Mouse (Mus musculus) forebrain, embryonic 14.5 days (tissue): ENCODE data around the gene Abl2. TPM values are rescaled to one million over a fixed set of nuclear protein-coding genes. Genes with fewer than 3 reads are reported as not detected.

Experiments
- ATAC-seq: fragments of 200-750 bp; cut with Nextera tagmentation; 2 replicates; pipeline ENCODE4 v1.8.0; 2017; ENCODE audit warnings: mild to moderate bottlenecking, moderate library complexity
- DNase-seq: peaks from one replicate; pipeline ENCODE4 v3.0.0-alpha.2; 2015; ENCODE audit warnings: low spot score
- H3K27ac ChIP-seq: fragments of 300-500 bp; sonication (generic); 2 replicates; pipeline ENCODE4 v1.5.1; 2014; ENCODE audit warnings: low read depth, mild to moderate bottlenecking, control low read depth, low read length, moderate library complexity
- H3K27me3 ChIP-seq: fragments of 300-500 bp; sonication (generic); replicated peaks from 2 replicates; pipeline ENCODE4 v1.6.1; 2014; ENCODE audit warnings: low read length, control low read depth, mixed read lengths; ENCODE audit not compliant: control insufficient read depth, insufficient read depth
- H3K36me3 ChIP-seq: fragments of 300-500 bp; sonication (generic); 2 replicates; pipeline ENCODE4 v1.6.1; 2014; ENCODE audit warnings: low read length, control low read depth; ENCODE audit not compliant: control insufficient read depth, insufficient read depth
- H3K4me1 ChIP-seq: fragments of 300-500 bp; sonication (generic); 2 replicates; pipeline ENCODE4 v1.6.1; 2014; ENCODE audit warnings: antibody characterized with exemption, low read length, control low read depth; ENCODE audit not compliant: control insufficient read depth, insufficient read depth
- H3K4me2 ChIP-seq: fragments of 300-500 bp; sonication (generic); 2 replicates; pipeline ENCODE4 v1.6.1; 2014; ENCODE audit warnings: mild to moderate bottlenecking, control low read depth, low read length
- H3K4me3 ChIP-seq: fragments of 300-500 bp; sonication (generic); 2 replicates; pipeline ENCODE4 v1.5.1; 2014; ENCODE audit warnings: low read depth, low read length, control low read depth
- H3K9ac ChIP-seq: fragments of 300-500 bp; sonication (generic); 2 replicates; pipeline ENCODE4 v1.6.1; 2014; ENCODE audit warnings: mild to moderate bottlenecking, low read length, control low read depth, moderate library complexity
- H3K9me3 ChIP-seq: fragments of 300-500 bp; sonication (generic); replicated peaks from 2 replicates; pipeline ENCODE4 v1.6.1; 2016; ENCODE audit warnings: low read length, control low read depth, mixed read lengths; ENCODE audit not compliant: control insufficient read depth
- WGBS: fragments of 180-500 bp; shearing (Covaris S2); extraction: QIAGEN DNeasy Blood & Tissue Kit; methylation state at CpG from one replicate; pipeline ENCODE4 v1.1.7; 2014; 5-methylcytosine and 5-hydroxymethylcytosine counted together
- polyA plus RNA-seq: library from polyadenylated mRNA; unstranded; fragments of >200 nt; fragmentation: Nextera tagmentation; extraction: Ambion mirVana; gene quantifications from 2 replicates; pipeline ENCODE4 v1.2.1, GENCODE M21; 2014

Abl2 gene
- polyA plus RNA-seq, 1 experiment from 2014 or later = 5.7 TPM

GRCm38 (mm10) chr1:156667141-156667926 is 108.7 kb downstream of the Abl2 start:
- no peaks in the 10 kb centered on the region for H3K4me1 ChIP-seq
- ATAC-seq = 0 out of 2 replicates have a peak, but pooled peaks have one; percentile 12
- no peak overlapping the region for H3K4me2 ChIP-seq
- WGBS = 92% methylated on average over 23 of the region's 23 CpGs
- DNase-seq = no peak
- H3K9me3 ChIP-seq = no peaks in the 10 kb centered on the region
- no peaks in the 10 kb centered on the region for H3K36me3 ChIP-seq
- no peak overlapping the region for H3K4me3 ChIP-seq
- H3K27ac ChIP-seq = no peak overlapping the region
- H3K27me3 ChIP-seq = no peaks in the 10 kb centered on the region
- no peak overlapping the region for H3K9ac ChIP-seq

GRCm38 (mm10) chr1:156668602-156669001 is 110.0 kb downstream of the Abl2 start:
- H3K27me3 ChIP-seq = no peaks in the 10 kb centered on the region
- no peak overlapping the region for H3K4me3 ChIP-seq
- WGBS = 49% methylated on average over 5 of the region's 5 CpGs
- no peak for DNase-seq
- no peaks in the 10 kb centered on the region for H3K36me3 ChIP-seq
- no peak overlapping the region for H3K4me2 ChIP-seq
- no peak overlapping the region for H3K27ac ChIP-seq
- ATAC-seq = no peak
- no peaks in the 10 kb centered on the region for H3K9me3 ChIP-seq
- H3K9ac ChIP-seq = no peak overlapping the region
- H3K4me1 ChIP-seq = peaks cover 5% of the 10 kb centered on the region; the same call in 1 of the 2 replicates

DNA sequence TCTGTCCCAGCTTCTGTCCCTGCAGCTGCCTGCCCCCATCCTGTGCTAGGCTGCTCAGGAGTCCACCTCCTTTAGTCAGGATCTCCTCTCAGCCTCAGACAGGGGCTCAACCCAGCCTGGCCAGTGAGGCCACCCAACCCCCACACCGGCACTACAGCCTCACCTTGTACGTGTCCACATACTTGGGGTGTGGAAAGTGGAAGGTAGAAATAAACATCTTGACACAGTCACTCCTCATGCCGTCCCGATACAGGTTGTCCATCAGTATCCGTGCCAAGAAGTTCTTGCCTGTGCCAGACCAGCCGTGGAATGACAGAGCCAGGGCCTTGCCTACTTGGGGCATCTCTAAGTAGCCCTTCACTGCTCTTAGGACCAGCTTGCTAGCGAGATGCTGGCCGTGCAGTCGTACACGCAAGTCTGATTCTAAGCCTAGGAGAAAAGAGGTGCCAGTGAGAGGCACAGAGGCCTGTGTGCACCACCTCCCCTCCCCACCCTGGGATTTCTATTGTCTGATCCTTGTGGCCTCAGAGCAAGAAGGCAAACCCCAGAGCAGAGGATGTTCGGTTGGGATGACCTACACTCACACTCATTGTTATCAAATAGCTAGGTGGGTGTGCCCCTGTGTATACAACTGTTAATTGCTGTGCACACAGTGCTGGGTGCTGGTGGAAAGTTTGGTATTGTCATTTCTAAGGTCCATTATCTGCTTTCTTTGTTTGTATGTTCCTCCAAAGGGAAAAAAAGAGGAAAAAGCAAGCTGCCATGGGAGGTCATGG is 110.8 kb downstream of the Abl2 start:
- DNase-seq (no peak), ATAC-seq (no peak)
- Histone ChIP-seq H3K9me3 (no peaks in the 10 kb centered on the region), H3K4me3 (no peak overlapping the region), H3K27me3 (no peaks in the 10 kb centered on the region), H3K9ac (no peak overlapping the region), H3K36me3 (no peaks in the 10 kb centered on the region), H3K4me2 (no peak overlapping the region), H3K4me1 (peaks cover 5% of the 10 kb centered on the region; the same call in 1 of the 2 replicates), H3K27ac (no peak overlapping the region)
- WGBS = 40% methylated on average over 11 of the region's 11 CpGs

- Histone ChIP-seq H3K27ac (no peak overlapping the region), H3K9ac (no peak overlapping the region), H3K36me3 (no peaks in the 10 kb centered on the region), H3K9me3 (no peaks in the 10 kb centered on the region), H3K4me3 (no peak overlapping the region), H3K4me1 (peaks cover 5% of the 10 kb centered on the region; the same call in 1 of the 2 replicates), H3K4me2 (no peak overlapping the region), H3K27me3 (no peaks in the 10 kb centered on the region)
- DNase-seq (no peak), ATAC-seq (no peak)
- WGBS = 92% methylated on average over 3 of the region's 3 CpGs
These were observed 113.3 kb downstream of the Abl2 start for GRCm38 (mm10) chr1:156671921-156672320.

DNA sequence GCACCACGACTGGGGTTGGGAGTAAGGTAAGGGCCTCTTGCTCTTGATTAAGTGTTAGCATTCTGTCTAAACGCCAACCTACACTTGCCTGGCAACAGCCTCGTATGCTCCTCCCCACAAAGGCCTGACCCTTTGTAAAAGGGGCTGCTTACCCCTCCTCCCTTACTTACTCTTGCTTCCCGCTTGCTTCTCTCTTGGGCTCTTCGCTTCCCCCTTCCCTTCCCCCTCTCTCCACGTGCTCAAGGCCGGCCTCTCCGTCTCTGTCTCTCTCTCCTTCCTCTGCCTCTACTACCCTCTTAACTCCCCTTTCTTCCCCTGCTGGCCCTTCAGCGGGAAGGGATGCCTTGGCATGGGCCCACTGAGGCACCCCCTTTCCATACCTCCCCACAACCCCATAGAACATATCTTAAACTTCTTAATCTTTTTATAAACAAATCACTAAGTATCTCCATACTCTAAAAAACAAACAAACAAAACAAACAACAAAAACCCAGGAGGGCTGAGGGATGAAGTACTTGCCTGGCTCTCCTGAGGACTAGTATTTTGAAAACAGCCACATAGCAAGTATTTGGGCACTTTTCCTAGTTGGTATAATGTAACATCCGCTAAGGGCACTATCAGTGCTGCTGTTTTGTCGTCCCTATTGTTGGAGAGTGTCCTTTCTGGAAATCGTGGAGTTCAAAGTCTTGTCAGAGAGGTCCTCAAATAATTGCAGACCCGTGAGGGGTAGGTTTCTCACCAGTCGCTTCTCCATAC is 114.3 kb downstream of the Abl2 start:
- DNase-seq = peak; percentile 9
- Histone ChIP-seq H3K36me3 (no peaks in the 10 kb centered on the region), H3K27me3 (no peaks in the 10 kb centered on the region), H3K4me3 (peak overlapping the region; percentile 49), H3K4me1 (peaks cover 5% of the 10 kb centered on the region; the same call in 1 of the 2 replicates), H3K27ac (no peak overlapping the region), H3K9ac (peak overlapping the region; percentile 64), H3K4me2 (peak overlapping the region; percentile 98), H3K9me3 (no peaks in the 10 kb centered on the region)
- peak; percentile 8; the same call in 1 of the 2 replicates for ATAC-seq
- WGBS = 6% methylated on average over 14 of the region's 14 CpGs

DNA sequence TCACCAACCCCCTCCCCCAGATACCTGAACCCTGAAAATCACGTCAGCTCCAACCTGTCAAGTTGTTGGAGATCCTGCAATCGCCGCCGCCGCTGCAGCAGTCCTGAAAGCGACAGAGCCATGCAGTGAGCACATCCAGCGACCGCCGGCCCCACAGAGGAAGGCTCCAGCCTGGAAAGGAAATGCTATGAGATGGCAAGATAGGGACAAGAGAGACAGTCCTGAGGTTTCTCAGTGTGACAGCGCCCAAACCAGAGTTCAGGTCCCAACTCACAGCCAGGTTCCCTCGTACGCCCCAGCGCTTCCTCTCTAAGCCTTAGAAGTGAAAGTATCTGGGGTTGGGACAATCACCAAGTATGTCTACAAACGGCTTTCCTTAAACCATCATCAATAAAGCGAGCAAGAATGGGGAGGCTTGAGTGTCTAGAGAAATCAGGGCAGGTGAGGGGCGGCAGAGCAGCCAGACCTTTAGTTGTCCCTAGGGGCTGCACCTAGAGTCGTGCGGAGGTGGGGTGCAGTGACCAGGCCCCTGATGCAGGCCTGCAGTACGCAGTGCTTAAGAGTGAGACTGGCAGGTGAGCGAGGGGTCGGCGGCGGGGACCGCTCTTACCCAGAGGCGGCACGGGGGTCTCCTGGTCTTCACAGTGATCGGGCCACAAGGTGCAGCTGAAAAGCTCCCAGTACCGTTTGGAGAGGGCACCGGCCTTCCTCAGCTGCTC is 115.0 kb downstream of the Abl2 start:
- ATAC-seq (peak; percentile 52), DNase-seq (peak; percentile 10)
- Histone ChIP-seq H3K9me3 (no peaks in the 10 kb centered on the region), H3K4me2 (peak overlapping the region; percentile 98), H3K27me3 (no peaks in the 10 kb centered on the region), H3K4me3 (peak overlapping the region; percentile 49), H3K36me3 (no peaks in the 10 kb centered on the region), H3K4me1 (peaks cover 5% of the 10 kb centered on the region; the same call in 1 of the 2 replicates), H3K27ac (no peak overlapping the region), H3K9ac (peak overlapping the region; percentile 64)
- 2% methylated on average over 29 of the region's 29 CpGs for WGBS

DNA sequence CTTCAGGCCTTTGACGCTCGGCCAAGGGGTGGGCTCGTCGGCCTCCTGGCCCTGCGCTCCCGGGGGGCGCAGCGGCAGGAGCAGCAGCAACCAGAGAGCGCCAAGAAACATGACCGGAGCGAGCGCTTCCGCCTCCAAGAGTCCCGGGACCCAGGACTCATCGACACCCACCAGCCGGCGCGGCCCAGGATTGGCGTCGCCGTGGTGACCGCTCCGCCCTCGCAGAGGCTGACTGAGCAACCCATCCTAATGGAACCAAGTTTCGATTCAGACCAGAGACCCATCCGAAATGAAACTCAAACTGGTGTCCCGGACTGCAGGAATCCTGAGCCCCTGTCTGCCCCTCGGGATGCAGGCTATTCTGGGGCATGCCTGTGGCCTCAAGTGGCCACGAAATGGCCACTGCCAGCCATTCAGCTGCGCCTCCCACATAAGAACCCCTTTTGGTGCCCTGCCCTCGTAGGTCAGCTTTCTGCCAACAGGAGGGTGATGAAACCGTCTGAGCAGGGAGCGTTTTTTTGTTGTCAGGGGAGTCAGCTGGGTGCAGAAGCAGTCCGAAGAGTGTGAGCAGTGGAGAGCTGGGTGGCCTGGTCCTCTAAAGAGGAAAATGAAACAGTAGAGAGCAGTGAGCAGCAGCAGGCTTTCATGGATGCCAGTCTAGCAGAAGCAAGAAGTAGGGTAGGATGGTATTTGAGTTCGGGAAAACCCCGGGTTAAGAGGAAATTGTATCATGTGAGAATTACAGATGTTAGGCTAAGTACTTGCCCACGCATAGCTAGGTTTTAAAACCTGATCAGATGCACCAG is 115.8 kb downstream of the Abl2 start, which contains the start of gene Tor3a:
TSS of gene Tor3a (minus strand) at position 162 of the 806 bp plus-strand sequence.
- ATAC-seq = peak; percentile 76
- H3K27ac ChIP-seq = no peak within 1 kb of the TSS

More for the DNA sequence above, 115.8 kb downstream of the Abl2 start, which contains the start of gene Tor3a:
- Histone ChIP-seq H3K4me2 (peak within 1 kb of the TSS; percentile 98), H3K4me1 (peaks cover 5% of the 10 kb centered on the region; the same call in 1 of the 2 replicates), H3K27me3 (no peaks in the 10 kb centered on the region), H3K4me3 (peak within 1 kb of the TSS; percentile 49), H3K9me3 (no peaks in the 10 kb centered on the region), H3K36me3 (peaks cover 5% of the 10 kb centered on the region; the same call in 1 of the 2 replicates), H3K9ac (peak within 1 kb of the TSS; percentile 64)
- DNase-seq = peak; percentile 67
- 9% methylated on average over 37 of the region's 37 CpGs for WGBS
